Mouse (Mus musculus) liver, embryonic 12.5 days (tissue): Measurements from ENCODE around the gene Bst2. TPM values are rescaled to one million over a fixed set of nuclear protein-coding genes. Genes with fewer than 3 reads are reported as not detected.

Experiments used
- ATAC-seq: fragments of 200-750 bp; cut with Nextera tagmentation; 2 replicates; pipeline ENCODE4 v1.8.0; 2017; ENCODE audit warnings: moderate number of reproducible peaks, mild to moderate bottlenecking, moderate library complexity
- H3K27ac ChIP-seq: fragments of 300-500 bp; sonication (generic); 2 replicates; pipeline ENCODE4 v1.5.1; 2016; ENCODE audit warnings: mild to moderate bottlenecking
- H3K27me3 ChIP-seq: fragments of 300-500 bp; sonication (generic); replicated peaks from 2 replicates; pipeline ENCODE4 v1.6.1; 2016; ENCODE audit warnings: mild to moderate bottlenecking, moderate library complexity
- H3K36me3 ChIP-seq: fragments of 300-500 bp; sonication (generic); 2 replicates; pipeline ENCODE4 v1.6.1; 2016; ENCODE audit warnings: mild to moderate bottlenecking, moderate library complexity
- H3K4me1 ChIP-seq: fragments of 300-500 bp; sonication (generic); 2 replicates; pipeline ENCODE4 v1.6.1; 2016
- H3K4me2 ChIP-seq: fragments of 300-500 bp; sonication (generic); 2 replicates; pipeline ENCODE4 v1.6.1; 2016; ENCODE audit warnings: mild to moderate bottlenecking, moderate library complexity
- H3K4me3 ChIP-seq: fragments of 300-500 bp; sonication (generic); 2 replicates; pipeline ENCODE4 v1.5.1; 2016; ENCODE audit warnings: mild to moderate bottlenecking, moderate library complexity
- H3K9ac ChIP-seq: fragments of 300-500 bp; sonication (generic); 2 replicates; pipeline ENCODE4 v1.6.1; 2016; ENCODE audit warnings: mild to moderate bottlenecking, moderate library complexity
- H3K9me3 ChIP-seq: fragments of 300-500 bp; sonication (generic); replicated peaks from 2 replicates; pipeline ENCODE4 v1.6.1; 2016; ENCODE audit warnings: mild to moderate bottlenecking, moderate library complexity
- WGBS: fragments of 180-500 bp; shearing (Covaris S2); methylation state at CpG from one replicate; pipeline ENCODE4 v1.1.7; 2016; ENCODE audit not compliant: insufficient replicate concordance; 5-methylcytosine and 5-hydroxymethylcytosine counted together
- polyA plus RNA-seq: library from polyadenylated mRNA; unstranded; fragments of >200 nt; fragmentation: Nextera tagmentation; extraction: Ambion mirVana; gene quantifications from 2 replicates; pipeline ENCODE4 v1.2.1, GENCODE M21; 2016

The Bst2 gene
- polyA plus RNA-seq, 1 experiment from 2014 or later, result 29.4 TPM

DNA sequence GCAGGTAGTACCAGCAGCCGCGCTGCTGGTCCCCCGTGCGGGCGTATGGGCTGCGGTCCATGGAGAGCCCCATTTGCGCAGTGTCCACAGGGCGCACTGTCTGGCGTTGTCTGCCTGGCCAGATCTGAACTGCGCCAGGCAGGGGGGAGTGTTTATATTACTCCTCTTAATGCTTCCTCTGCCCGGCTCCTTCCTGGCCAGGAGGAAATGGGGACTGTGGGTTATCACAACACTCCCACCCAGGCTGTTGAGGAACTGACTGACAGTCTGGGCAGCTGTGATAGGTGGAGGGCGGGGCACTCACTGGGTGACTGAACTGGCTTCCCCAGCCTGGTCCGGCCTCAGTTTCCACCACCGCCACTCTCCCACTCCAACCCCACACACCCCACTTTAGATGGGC is 25.6 kb downstream of the Bst2 start, which contains the start of gene Plvap:
Gene Plvap, minus strand, starts transcription at position 109 of the 400 bp plus-strand sequence.
- peaks cover 37% of the 10 kb centered on the region for H3K4me1 ChIP-seq
- H3K27ac ChIP-seq, result peak within 1 kb of the TSS; percentile 54
- no peaks in the 10 kb centered on the region for H3K36me3 ChIP-seq
- H3K4me2 ChIP-seq, result peak within 1 kb of the TSS; percentile 67
- H3K4me3 ChIP-seq, result peak within 1 kb of the TSS; percentile 42
- peak; percentile 87 for ATAC-seq
- H3K9ac ChIP-seq, result no peak within 1 kb of the TSS
- H3K27me3 ChIP-seq, result peaks cover 49% of the 10 kb centered on the region
- no peaks in the 10 kb centered on the region for H3K9me3 ChIP-seq
- WGBS, result 8% methylated on average over 14 of the region's 14 CpGs

DNA sequence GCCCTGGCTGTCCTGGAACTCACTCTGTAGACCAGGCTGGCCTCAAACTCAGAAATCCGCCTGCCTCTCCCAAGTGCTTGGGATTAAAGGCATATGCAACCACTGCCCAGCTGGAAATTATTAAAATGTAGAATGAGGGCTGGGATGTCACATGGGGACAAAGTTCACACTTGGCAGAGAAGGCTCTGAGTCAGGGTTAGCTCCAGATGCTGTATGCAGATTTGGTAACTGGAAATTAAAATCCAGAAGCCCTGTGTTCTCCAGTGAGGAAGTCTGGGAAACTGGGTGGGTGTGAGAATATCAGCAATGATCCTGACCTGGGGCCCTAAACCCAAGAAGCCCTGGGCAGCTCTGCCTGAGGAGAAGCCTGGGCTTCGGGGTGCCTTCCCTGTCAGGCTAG is 27.9 kb downstream of the Bst2 start:
- H3K27me3 ChIP-seq, result peaks cover 68% of the 10 kb centered on the region

DNA sequence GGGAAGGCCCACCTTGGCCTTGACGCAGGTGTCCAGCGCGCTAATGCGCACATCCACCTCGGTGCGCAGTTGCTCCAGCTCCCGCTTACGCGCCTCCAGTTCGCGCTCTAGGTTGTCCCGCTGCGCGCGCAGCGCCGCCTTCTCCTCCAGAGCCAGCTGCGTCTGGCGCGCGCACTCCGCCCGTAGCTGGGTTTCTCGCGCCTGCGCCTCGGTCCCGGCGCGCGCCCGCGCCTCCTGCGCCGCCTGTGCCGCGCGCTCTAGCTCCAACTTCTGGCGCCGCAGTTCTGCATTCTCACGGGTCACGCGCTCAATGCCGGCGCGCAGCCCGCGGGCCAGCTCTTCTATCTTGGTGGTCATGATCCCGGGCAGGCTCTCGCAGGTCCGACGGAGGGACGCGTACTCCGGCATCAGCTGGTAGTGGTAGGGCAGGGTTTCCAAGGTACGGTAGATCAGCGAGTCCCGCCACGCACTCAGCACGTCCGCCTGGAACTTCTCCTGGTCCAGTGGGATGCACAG is 29.6 kb downstream of the Bst2 start:
- H3K36me3 ChIP-seq, result no peaks in the 10 kb centered on the region
- peak overlapping the region; percentile 74 for H3K4me2 ChIP-seq
- H3K27ac ChIP-seq, result no peak overlapping the region
- peak overlapping the region; percentile 48 for H3K4me3 ChIP-seq
- 2% methylated on average over 61 of the region's 61 CpGs for WGBS
- H3K9me3 ChIP-seq, result no peaks in the 10 kb centered on the region
- peaks cover 68% of the 10 kb centered on the region for H3K27me3 ChIP-seq
- peak; percentile 32; the same call in 1 of the 2 replicates for ATAC-seq
- peaks cover 31% of the 10 kb centered on the region for H3K4me1 ChIP-seq
- H3K9ac ChIP-seq, result 0 out of 2 replicates have a peak overlapping the region, but pooled peaks have one; percentile 35

More for the DNA sequence above, 27.9 kb downstream of the Bst2 start:
- Histone ChIP-seq H3K4me3 (no peak overlapping the region), H3K9ac (no peak overlapping the region), H3K36me3 (no peaks in the 10 kb centered on the region), H3K4me2 (peak overlapping the region; percentile 67; the same call in 1 of the 2 replicates), H3K27ac (no peak overlapping the region), H3K9me3 (no peaks in the 10 kb centered on the region), H3K4me1 (peaks cover 37% of the 10 kb centered on the region)
- ATAC-seq, result no peak
- WGBS, result 62% methylated on average over 2 of the region's 2 CpGs

DNA sequence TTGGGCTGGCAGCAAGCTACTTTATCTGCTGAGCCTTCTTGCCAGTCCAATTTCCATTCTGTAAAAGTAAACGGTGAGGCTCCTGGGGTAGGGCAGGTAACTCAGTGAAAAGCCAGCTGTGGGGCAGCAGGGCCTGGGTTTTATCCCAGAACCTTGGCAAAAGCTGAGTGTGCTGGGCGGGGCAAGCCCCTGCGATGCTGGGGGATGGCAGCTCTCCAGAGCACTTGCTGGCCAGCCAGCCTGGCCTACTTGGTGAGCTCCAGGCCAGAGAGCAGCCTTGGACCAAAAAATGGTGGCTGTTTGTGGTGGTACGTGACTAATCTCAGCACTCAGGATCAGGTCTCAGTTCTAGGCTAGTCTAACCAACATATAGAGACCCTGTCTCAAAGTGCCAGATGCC is 31.3 kb downstream of the Bst2 start:
- 68% methylated on average over 4 of the region's 4 CpGs for WGBS
- no peak overlapping the region for H3K9ac ChIP-seq
- ATAC-seq, result no peak

DNA sequence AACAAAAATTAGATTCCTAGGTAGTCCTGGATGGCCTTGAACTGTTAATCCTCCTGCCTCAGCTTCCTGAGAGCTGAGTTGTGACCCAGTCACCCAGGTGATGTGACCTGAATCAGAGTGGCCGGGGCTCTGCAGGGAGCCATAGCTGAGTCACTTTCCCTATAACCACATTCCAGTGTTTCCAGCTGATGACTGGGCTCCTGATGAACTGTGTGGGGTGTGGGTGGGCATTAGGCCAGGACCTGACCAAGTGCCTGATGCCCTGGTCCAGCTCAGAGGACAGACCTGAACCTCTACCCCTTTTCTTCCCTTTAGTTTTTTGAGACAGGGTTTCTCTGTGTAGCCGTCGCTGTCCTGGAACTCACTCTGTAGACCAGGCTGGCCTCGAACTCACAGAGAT is 31.9 kb downstream of the Bst2 start:
- Histone ChIP-seq H3K9me3 (no peaks in the 10 kb centered on the region), H3K27ac (no peak overlapping the region), H3K9ac (no peak overlapping the region), H3K4me1 (peaks cover 16% of the 10 kb centered on the region), H3K27me3 (peaks cover 56% of the 10 kb centered on the region), H3K4me3 (no peak overlapping the region), H3K36me3 (no peaks in the 10 kb centered on the region), H3K4me2 (no peak overlapping the region)
- ATAC-seq, result no peak
- 79% methylated on average over 4 of the region's 4 CpGs for WGBS

More for the DNA sequence above, 31.3 kb downstream of the Bst2 start:
- Histone ChIP-seq H3K9me3 (no peaks in the 10 kb centered on the region), H3K4me2 (no peak overlapping the region), H3K27ac (no peak overlapping the region), H3K4me3 (no peak overlapping the region), H3K27me3 (peaks cover 61% of the 10 kb centered on the region), H3K4me1 (peaks cover 14% of the 10 kb centered on the region), H3K36me3 (no peaks in the 10 kb centered on the region)

DNA sequence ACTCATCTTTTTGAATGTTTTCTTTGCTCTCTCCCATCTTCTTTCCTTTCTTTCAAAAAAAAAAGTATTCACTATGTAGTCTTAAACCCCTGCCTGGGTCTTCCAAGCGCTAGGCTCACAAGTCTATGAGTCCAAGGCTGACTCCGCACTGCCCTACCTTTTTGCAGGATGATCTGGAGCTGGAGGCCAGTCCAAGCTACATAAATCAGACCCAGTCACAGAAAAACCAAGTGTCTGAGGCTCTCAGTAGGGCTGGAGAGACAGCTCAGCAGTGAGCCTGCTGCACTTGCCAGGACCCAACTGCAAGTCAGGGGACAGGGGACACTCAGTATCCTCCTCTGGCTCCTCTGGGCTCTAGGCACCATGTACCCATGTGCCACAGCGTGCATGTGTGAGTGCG is 32.9 kb downstream of the Bst2 start:
- H3K4me3 ChIP-seq, result no peak overlapping the region
- peaks cover 46% of the 10 kb centered on the region for H3K27me3 ChIP-seq
- 83% methylated on average over 4 of the region's 4 CpGs for WGBS
- no peak overlapping the region for H3K4me2 ChIP-seq
- H3K9me3 ChIP-seq, result no peaks in the 10 kb centered on the region
- H3K9ac ChIP-seq, result no peak overlapping the region
- peaks cover 25% of the 10 kb centered on the region for H3K4me1 ChIP-seq
- H3K36me3 ChIP-seq, result no peaks in the 10 kb centered on the region
- no peak overlapping the region for H3K27ac ChIP-seq
- ATAC-seq, result no peak

DNA sequence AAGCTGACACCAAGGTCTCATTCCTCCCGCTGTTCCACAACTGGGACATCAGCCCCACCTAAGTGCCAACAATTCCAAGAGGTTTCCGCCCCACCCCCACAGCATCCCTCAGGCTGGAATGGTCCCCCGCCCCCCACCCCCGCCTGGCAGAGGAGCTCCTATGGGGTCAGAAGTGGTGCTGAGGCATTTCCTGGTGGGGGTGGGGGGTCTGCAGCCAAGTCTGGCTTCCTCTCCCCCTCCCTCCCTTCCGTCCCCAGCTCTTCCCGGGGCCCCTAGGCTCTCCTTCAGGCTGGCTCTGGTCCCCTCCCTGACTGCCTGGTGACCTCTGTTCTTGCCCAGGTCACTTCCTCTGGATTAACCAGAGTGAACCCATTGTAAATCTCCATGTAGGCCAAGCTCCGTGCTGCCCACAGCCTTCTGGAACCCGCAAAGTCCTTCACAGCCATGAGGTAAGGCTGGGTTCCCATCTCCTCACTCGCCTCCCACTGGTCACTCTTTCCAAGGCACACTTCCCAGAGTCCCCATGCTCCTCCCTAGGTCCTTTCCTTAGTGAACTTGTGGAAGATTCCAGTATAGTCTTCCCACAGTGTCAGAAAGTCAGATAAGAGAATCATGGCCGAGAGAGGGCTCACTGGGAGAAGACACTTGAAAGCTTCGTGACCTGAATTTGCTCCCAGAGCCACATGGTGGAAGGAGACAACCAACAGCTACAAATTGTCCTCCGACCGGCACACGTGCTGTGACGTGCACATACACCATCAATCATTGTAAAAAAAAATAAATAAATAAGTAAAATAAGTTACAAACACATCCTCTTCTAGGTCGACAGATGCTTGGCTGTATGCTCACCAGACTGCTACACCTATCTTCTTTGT is 38.2 kb downstream of the Bst2 start:
- 0 out of 2 replicates have a peak, but pooled peaks have one; percentile 19 for ATAC-seq
- H3K9ac ChIP-seq, result no peak overlapping the region
- peaks cover 47% of the 10 kb centered on the region for H3K4me1 ChIP-seq
- H3K4me3 ChIP-seq, result no peak overlapping the region
- WGBS, result 40% methylated on average over 15 of the region's 16 CpGs
- H3K9me3 ChIP-seq, result no peaks in the 10 kb centered on the region
- peaks cover 8% of the 10 kb centered on the region for H3K36me3 ChIP-seq
- H3K27ac ChIP-seq, result peak overlapping the region; percentile 54; the same call in 1 of the 2 replicates
- H3K4me2 ChIP-seq, result 0 out of 2 replicates have a peak overlapping the region, but pooled peaks have one; percentile 8
- H3K27me3 ChIP-seq, result 0 out of 2 replicates have a peak, but pooled peaks cover 3% of the 10 kb centered on the region

DNA sequence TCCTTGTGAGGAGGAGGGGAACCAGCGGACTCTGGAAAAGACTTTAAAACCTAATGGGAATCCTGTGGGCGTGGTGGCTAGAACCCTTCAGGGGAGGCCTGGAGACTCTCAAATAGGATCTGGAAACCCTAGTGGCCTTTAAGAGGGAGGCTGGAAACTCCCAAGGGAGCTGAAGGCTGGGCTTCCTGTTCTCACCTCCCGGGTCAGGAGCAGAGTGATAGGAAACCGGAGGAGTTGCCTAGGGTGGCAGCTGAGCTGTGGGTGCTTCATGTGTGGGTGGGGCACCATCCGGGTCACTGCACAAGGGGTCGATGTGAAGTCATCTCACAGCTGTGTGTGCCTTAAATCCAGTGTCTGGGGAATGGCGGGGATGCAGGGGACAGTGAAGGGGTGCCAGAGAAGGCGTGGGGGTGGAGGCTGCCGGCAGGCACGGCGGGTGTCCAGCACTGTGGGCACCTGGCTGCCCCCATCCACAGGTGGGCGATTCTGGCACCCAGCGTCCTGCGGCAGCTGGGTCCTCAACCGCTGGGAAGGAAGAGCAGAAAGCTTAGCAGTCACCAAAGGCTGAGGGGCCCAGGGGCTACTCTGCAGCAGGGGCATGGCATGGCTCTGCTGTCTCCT is 39.3 kb downstream of the Bst2 start:
- 35% methylated on average over 15 of the region's 15 CpGs for WGBS
- peak overlapping the region; percentile 54; the same call in 1 of the 2 replicates for H3K27ac ChIP-seq
- no peak for ATAC-seq

DNA sequence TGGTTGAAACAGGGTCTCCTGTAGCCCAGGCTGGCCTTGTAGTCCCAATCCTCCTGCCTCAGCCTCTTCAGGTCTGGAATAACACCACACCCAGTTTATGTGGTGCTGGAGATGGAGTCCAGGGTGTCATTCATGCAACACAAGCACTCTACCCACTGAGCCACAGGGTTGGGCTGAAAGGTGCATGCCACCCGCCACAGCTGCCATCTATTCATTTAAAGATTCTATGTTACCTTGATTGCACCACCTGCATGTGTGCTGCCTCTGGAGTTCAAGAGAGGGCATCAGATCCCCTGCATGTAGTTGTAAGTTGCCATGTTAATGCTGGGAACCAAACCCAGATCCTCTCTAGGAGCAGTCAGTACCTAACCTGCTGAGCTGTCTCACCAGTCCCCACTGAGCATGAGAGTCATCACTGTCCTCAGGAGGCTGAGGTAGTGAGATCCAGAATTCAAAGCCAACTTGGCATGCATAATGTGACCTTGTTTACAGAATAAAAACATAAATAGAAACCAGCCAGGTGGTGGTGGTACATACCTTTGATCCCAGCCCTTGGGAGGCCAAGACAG is 40.1 kb downstream of the Bst2 start:
- no peak overlapping the region for H3K4me3 ChIP-seq
- 75% methylated on average over 1 of the region's 1 CpGs for WGBS
- no peak overlapping the region for H3K4me2 ChIP-seq
- H3K9me3 ChIP-seq, result no peaks in the 10 kb centered on the region
- no peak for ATAC-seq
- no peak overlapping the region for H3K27ac ChIP-seq
- no peak overlapping the region for H3K9ac ChIP-seq
- 0 out of 2 replicates have a peak, but pooled peaks cover 3% of the 10 kb centered on the region for H3K27me3 ChIP-seq
- peaks cover 25% of the 10 kb centered on the region for H3K36me3 ChIP-seq
- H3K4me1 ChIP-seq, result peaks cover 54% of the 10 kb centered on the region

More for the DNA sequence above, 39.3 kb downstream of the Bst2 start:
- Histone ChIP-seq H3K4me3 (no peak overlapping the region), H3K27me3 (0 out of 2 replicates have a peak, but pooled peaks cover 3% of the 10 kb centered on the region), H3K4me1 (peaks cover 51% of the 10 kb centered on the region), H3K36me3 (peaks cover 17% of the 10 kb centered on the region), H3K9ac (no peak overlapping the region), H3K9me3 (no peaks in the 10 kb centered on the region), H3K4me2 (no peak overlapping the region)

DNA sequence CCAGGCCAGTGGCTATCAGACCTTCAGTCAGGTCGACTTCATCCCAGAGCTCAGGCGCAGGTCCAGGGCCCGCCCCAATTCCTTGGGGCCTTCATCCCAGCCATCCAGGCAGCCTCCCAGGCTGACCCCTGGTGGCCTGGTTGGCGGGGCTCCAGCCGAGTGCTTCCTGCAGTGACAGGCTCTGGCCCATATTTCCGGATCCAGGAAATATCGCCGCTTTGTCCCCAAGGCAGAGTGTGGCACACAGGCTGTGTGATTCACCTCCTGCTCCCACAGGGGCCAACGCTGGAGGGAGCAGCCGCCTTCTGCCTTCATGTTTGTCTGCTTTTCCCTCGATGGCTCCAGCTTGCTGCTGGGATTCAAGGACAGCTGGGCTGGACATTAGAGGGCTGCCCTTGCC is 40.8 kb downstream of the Bst2 start:
- Histone ChIP-seq H3K27ac (no peak overlapping the region), H3K4me3 (no peak overlapping the region), H3K27me3 (no peaks in the 10 kb centered on the region), H3K36me3 (peaks cover 32% of the 10 kb centered on the region), H3K4me1 (peaks cover 54% of the 10 kb centered on the region), H3K9me3 (no peaks in the 10 kb centered on the region), H3K4me2 (no peak overlapping the region), H3K9ac (no peak overlapping the region)
- WGBS, result 51% methylated on average over 11 of the region's 11 CpGs
- no peak for ATAC-seq

DNA sequence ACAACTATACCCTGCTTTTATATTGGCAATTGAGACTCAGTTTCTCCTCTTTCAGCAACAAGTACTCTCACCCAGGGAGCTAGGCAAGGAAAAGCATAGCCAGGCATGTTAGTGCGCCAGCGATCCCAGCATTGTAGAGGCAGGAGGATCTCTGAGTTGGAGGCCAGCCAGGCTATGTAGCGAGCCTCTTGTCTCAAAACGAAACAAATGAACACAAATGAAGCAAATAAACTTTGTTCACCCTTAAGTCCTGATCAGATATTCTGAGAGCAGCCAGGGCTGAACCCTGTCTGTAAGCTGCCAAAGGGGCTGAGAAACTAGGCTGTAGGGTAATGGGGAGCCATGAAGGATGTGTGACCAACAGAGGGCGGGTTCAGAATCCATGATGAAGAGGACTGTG is 41.4 kb downstream of the Bst2 start:
- Histone ChIP-seq H3K36me3 (peaks cover 39% of the 10 kb centered on the region), H3K9me3 (no peaks in the 10 kb centered on the region), H3K4me2 (no peak overlapping the region), H3K9ac (no peak overlapping the region), H3K4me3 (no peak overlapping the region), H3K4me1 (peaks cover 54% of the 10 kb centered on the region), H3K27ac (no peak overlapping the region), H3K27me3 (no peaks in the 10 kb centered on the region)
- ATAC-seq, result no peak
- 91% methylated on average over 5 of the region's 5 CpGs for WGBS
